Mouse (Mus musculus): ENCODE results near the gene Oaf.

The Oaf gene

GRCm38 (mm10) chr9:43221643-43222428, 17.9 kb downstream of the Oaf start:
- DNase-seq, result peak; percentile 90

DNA sequence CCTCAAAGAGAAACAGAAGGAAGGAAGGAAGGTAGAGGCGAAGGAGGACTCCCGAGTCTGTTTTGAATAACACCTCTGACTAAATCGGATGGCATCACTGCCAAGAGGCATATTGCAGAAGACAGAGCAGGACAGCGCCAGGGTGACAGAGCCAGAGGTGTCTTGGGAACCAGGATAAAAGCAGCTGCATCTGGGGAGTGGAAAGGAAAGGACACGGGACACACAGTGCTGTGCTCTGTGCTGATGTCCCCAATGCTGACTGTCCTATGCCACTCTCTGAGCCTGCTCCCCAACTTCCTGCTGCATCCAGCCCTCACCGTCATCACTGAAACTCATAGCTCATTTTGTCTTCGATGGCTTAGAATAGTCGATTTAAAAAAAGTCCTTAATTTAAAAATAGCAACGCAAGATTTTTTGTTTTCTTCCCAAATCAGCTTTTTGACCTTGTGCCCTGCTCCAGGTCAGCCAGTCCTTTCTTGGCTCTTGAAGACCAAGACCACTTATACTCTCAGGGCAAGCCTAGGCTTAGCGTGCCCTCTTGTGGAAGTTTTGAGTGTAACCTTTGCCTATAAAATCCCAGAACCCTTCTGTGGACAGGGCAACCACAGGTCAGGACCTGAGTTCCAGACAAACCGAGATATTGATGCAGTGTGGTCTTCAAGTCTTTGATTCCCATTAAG, 28.8 kb downstream of the Oaf start:
- peak; percentile 43 for DNase-seq

DNA sequence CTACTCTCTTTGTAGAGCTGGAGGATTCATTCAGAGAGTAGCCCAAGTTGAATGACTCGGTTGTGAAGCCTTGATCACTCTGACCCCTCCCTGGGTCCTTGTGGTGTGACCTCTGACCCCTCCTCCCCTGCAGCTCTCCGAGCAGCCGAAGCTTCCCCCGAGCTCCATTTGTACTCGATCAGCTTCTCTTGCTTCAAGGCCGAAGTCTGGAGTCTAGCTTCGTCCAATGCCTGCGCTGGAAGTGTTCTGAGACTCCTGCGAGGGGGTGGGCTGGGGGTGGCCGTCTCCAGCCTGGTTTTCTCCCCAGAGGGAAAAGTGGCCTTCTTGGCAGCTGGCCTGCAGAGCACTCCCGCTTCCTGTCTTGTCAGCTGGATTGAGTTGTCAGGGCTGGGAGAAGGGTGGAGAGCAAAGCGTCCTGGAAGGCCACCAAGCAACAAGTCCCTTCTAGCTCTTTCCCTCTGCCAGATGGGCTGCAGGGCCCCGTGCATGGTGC, 29.5 kb downstream of the Oaf start, which contains the start of gene Pou2f3:
Gene Pou2f3 (minus strand): TSS at position 180 of the 493 bp plus-strand sequence.
- DNase-seq, result peak; percentile 46

DNA sequence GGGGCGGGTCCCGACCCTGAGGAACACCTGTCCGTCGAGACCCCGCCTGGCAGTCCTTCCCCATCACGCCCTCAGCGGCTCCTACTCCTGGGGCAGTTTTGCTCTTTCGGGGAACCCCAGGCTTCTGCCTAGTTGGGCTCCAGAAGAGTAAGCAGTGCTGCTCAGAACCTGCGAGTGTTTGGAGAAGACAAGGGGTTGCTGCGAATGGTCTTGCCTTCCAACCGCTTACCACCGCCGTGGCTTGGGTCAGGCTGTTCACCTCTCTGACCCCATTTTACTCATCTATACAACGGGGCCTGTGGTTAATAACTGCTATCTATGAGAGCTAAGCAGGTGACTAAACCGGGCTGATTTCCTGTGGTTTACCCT, 33.7 kb downstream of the Oaf start:
- no peak for DNase-seq

DNA sequence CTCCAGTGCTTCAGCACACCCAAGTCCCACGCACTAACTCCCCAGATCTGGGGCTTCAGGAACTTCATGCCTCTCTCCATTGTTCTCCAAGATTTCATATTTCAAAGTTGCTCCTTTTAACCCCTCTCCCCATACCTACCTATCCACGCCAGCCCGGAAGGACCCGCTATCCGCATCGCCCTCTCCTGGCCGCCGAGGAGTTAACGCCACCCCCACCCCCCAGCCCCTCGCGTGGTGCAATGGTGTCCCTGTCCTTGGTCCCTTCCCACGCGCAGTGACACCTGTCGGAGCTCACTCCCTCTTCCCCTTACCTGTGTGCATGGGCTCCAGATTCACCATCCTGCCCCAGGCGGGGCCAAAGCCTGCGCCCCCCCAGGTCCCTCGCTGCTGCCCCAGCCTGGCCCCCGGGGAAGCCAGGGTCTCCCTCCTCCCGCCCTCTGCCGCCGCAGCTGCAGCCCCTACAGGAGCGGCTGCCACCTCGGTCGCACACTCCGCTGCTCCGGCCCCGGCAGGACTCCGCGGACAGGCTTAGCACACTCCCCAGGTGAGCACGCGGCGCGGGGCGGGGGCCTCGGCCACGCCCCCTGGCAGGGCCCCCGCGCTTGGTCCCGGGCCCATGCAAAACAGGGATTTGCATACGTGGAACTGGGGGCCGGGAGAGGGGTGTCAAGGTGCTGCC, 34.2 kb downstream of the Oaf start:
- DNase-seq, result no peak

GRCm38 (mm10) chr9:43200212-43200611, 39.5 kb downstream of the Oaf start:
- DNase-seq, result no peak

DNA sequence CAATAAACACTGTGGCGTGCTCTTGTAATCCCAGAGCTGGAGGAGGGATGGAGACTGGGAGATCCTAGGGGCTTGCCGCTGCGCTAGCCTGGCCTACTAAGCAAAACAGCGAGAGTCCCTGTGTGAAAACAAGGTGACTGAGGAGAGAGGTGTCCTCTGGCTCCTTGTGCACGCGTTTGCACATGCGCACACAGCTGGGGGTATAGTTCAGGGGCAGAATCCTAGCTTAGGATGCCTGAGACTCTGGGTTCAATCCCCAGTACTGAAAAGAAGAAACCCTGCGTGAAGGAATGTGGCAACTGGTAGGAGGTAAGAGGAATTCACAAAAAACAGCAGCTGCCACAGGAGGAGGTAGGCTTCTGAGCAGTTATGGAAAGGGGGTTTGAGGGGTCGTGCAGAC, 45.7 kb downstream of the Oaf start:
- DNase-seq, result no peak

GRCm38 (mm10) chr9:43191561-43191960, 48.1 kb downstream of the Oaf start:
- no peak for DNase-seq

GRCm38 (mm10) chr9:43189021-43189356, 50.7 kb downstream of the Oaf start:
- no peak for DNase-seq

DNA sequence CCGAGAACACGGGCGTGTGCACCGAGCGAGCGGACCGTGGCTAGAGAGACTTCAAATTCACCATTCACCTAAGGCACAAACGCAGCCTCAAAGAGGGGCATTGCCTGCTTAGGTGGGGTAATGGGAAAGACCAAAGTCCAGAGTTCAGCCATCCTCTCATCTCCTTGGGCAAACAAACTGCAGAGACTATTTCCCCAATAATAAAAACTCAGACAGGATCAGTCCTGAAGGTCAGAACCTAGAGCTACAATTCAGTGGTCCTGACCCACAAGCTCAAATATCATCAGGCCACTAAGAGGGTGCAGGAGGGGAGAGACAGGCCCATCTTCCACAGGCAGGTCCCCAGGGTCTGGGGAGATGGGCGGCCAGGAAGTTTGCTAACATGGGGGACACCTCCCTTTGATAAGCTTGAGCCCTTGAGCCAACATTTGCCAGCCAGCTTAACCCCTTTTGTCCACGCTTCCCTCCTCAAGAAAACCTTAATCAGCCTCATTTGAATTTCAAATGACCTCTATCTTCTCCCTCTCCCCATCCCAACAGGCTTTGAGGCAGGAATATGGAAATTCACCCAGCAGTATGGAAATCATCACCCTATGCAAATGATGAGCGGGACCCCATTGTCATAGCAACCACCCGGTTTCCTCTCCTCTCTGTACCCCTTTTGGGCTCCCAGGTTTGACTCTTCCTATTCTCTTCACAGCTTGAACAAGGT, 51.2 kb downstream of the Oaf start:
- DNase-seq, result no peak

GRCm38 (mm10) chr9:43179614-43180013, 60.1 kb downstream of the Oaf start:
- DNase-seq, result no peak

GRCm38 (mm10) chr9:43178172-43178571, 61.5 kb downstream of the Oaf start:
- no peak for DNase-seq
